Mouse (Mus musculus) G1E (cell line): ENCODE results near the gene Laptm4a. TPM values are rescaled to one million over a fixed set of nuclear protein-coding genes. Genes with fewer than 3 reads are reported as not detected.

Source experiments
- ATAC-seq: 2 replicates; pipeline ENCODE4 v1.8.0; 2016; ENCODE audit warnings: mild to moderate bottlenecking; ENCODE audit not compliant: insufficient number of reproducible peaks, poor library complexity, low FRiP score, severe bottlenecking; ENCODE audit errors: extremely low read depth
- DNase-seq: peaks from one replicate; pipeline ENCODE4 v3.0.0; 2012; ENCODE audit warnings: low spot score
- H3K27me3 ChIP-seq: 2 replicates; pipeline ENCODE4 v1.6.1; 2012; ENCODE audit warnings: mild to moderate bottlenecking, low read length, inconsistent platforms; ENCODE audit not compliant: insufficient read depth
- H3K36me3 ChIP-seq: replicated peaks from 2 replicates; pipeline ENCODE3; 2012; ENCODE audit warnings: mild to moderate bottlenecking, inconsistent platforms
- H3K4me1 ChIP-seq: 2 replicates; pipeline ENCODE4 v1.6.1; 2012; ENCODE audit warnings: low read depth, low read length, inconsistent platforms, mixed read lengths; ENCODE audit not compliant: insufficient read depth
- H3K4me3 ChIP-seq: 2 replicates; pipeline ENCODE4 v1.5.1; 2012; ENCODE audit warnings: low read depth, mild to moderate bottlenecking, inconsistent platforms, low read length, moderate library complexity, mixed read lengths
- H3K9me3 ChIP-seq: replicated peaks from 2 replicates; pipeline ENCODE4 v1.6.1; 2012; ENCODE audit warnings: inconsistent platforms
- CTCF ChIP-seq: IDR thresholded peaks from 2 replicates; pipeline ENCODE4 v1.5.1; 2012; ENCODE audit warnings: low read depth, low read length, inconsistent platforms, mixed read lengths
- GATA1 ChIP-seq: IDR thresholded peaks from 2 replicates; pipeline ENCODE4 v1.6.1; 2012; ENCODE audit warnings: borderline replicate concordance, low read length, inconsistent platforms, mixed read lengths
- GATA2 ChIP-seq: IDR thresholded peaks from 2 replicates; pipeline ENCODE4 v1.6.1; 2012; ENCODE audit warnings: low read depth, low read length, inconsistent platforms, borderline replicate concordance
- POLR2AphosphoS5 ChIP-seq: IDR thresholded peaks from 2 replicates; pipeline ENCODE4 v1.6.1; 2012; ENCODE audit warnings: low read depth, low read length, inconsistent platforms; ENCODE audit not compliant: insufficient replicate concordance
- TAL1 ChIP-seq: conservative IDR thresholded peaks from 2 replicates; pipeline ENCODE4 v1.6.1; 2012; ENCODE audit warnings: low read depth, low read length, inconsistent platforms, mixed read lengths
- polyA plus RNA-seq: library from polyadenylated mRNA; stranded (reverse); fragments of >175 nt; gene quantifications from 2 replicates; pipeline ENCODE4 v1.2.3, GENCODE M21; 2012
- total RNA-seq, 2 experiments: library from RNA; stranded (forward) in 1 of 2; stranded (reverse) in 1 of 2; fragments of 200-1000 nt in 1 of 2; fragments of >200 nt in 1 of 2; fragmentation: Nextera tagmentation in 1 of 2; gene quantifications; 2 replicates each; pipeline ENCODE4 v1.2.3; 2014 to 2017

Laptm4a gene
- total and polyA plus RNA-seq, 3 experiments = 9.5 to 88.3 (median 78.1) TPM

DNA sequence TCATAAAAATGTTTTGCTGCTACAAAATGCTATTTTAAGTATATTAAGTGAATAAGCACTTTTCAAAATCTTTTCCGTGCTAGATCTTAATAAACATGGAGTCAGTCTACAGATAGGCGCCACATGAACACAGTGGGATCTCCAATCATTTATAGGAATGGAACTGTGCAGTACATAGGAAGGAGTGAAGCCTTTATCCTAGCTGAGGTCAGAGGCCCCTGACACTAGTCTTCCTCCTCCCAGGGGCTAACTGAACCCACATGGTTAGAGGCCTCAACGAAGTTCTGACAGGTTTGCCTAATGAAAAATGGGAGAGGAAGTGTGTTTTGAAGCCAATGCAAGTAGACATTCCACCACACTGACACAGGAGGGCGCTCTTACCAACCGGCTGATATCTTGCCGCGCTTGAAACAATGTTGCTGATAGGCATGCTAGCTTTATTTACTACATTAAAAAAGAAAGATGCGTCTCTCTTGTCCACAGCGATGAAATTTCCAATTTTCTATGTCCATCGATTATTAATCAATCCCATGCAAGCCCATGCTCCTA, 32.3 kb upstream of the Laptm4a start:
- Histone ChIP-seq H3K27me3 (peaks cover 5% of the 10 kb centered on the region), H3K4me3 (no peak overlapping the region), H3K4me1 (no peaks in the 10 kb centered on the region), H3K9me3 (no peaks in the 10 kb centered on the region), H3K36me3 (no peaks in the 10 kb centered on the region)
- TF ChIP-seq CTCF (peak; percentile 77), POLR2AphosphoS5 (no peak), GATA2 (no peak)
- ATAC-seq (peak; percentile 45; the same call in 1 of the 2 replicates), DNase-seq (peak; percentile 38)

GRCm38 (mm10) chr12:8892876-8893532, 28.5 kb upstream of the Laptm4a start:
- Histone ChIP-seq H3K27me3 (peaks cover 2% of the 10 kb centered on the region; the same call in 1 of the 2 replicates), H3K9me3 (no peaks in the 10 kb centered on the region), H3K4me1 (no peaks in the 10 kb centered on the region), H3K36me3 (no peaks in the 10 kb centered on the region), H3K4me3 (no peak overlapping the region)
- no peak for DNase-seq
- no peak for TF ChIP-seq GATA1
- no peak for TF ChIP-seq GATA2
- no peak for TF ChIP-seq POLR2AphosphoS5
- TF ChIP-seq TAL1 = no peak
- TF ChIP-seq CTCF = no peak
- no peak for ATAC-seq

GRCm38 (mm10) chr12:8897140-8897539, 24.3 kb upstream of the Laptm4a start:
- Histone ChIP-seq H3K9me3 (no peaks in the 10 kb centered on the region), H3K4me3 (no peak overlapping the region), H3K4me1 (no peaks in the 10 kb centered on the region), H3K36me3 (no peaks in the 10 kb centered on the region), H3K27me3 (peaks cover 4% of the 10 kb centered on the region)
- no peak for DNase-seq
- ATAC-seq = no peak
- TF ChIP-seq GATA1 (no peak), POLR2AphosphoS5 (no peak), GATA2 (no peak), CTCF (no peak), TAL1 (no peak)

DNA sequence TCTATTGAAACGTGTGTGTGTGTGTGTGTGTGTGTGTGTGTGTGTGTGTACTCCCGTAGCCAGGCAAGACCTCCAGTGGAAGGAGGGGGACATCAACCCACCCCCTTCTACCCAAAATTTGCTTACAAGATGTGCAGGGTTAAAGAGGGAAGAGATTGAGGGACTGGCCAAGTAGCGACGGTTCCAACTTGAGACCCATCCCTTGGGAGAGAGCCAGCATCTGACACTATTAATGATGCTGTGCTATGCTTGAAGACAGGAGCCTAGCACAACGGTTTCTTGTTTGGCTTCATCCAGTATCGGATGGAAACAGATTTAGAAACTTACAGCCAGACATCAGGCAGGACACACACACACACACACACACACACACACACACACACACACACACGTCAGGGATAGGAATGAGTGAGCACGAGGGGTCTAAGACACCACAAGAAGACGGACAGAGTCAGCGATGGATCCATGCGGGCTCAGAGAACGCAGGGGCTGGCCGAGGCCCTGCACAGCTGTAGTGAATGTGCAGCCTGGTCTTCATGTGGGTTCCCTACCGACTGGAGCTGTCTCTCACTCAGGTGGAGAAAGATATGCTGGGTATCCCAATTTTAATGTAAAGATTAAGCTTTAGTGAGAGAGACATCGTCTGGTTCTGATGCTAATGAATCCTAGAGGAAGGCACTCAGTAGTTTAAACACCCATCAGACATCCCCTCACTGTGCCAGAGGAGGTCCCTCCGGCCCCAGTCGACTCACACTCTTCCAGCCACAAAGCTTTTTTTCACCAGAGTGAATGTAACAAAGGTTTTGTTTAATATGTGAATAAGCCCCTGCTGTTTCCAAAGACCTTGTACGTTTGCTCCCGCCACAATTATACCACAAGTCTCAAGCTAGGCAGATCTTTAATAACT, 22.3 kb upstream of the Laptm4a start:
- no peak for TF ChIP-seq TAL1
- no peak for DNase-seq
- Histone ChIP-seq H3K36me3 (no peaks in the 10 kb centered on the region), H3K4me1 (no peaks in the 10 kb centered on the region), H3K27me3 (peaks cover 7% of the 10 kb centered on the region), H3K4me3 (no peak overlapping the region), H3K9me3 (no peaks in the 10 kb centered on the region)
- ATAC-seq = no peak

DNA sequence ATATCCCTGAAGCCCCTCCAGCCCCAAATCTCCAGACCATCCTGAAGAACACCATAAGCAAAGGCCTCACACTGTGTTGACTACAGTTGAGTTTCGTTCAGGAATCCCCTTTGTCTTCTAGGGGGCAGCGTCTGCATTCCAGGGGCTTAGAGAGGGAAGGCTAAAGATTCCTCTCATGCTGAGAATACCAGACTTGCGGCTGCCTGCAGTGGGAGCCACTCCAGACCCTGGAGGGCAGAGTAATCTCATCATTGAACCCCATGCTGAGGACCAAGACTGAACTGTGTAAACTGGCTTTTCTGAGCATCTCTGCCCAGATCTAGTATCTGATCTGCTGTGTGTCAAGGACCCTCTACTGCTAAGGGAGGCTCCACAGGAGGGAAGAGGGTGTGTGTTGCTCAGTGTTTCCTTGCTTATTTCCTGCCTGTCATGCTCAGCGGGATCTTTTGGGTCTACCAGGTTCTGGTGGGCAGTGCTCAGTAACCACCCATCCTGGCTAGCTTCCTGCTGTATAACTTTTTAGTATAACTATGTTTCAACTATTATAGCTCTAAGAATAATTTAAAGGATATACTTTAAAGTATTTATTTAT, 21.3 kb upstream of the Laptm4a start:
- ATAC-seq = no peak
- Histone ChIP-seq H3K36me3 (no peaks in the 10 kb centered on the region), H3K4me3 (no peak overlapping the region), H3K4me1 (no peaks in the 10 kb centered on the region), H3K27me3 (peaks cover 7% of the 10 kb centered on the region), H3K9me3 (no peaks in the 10 kb centered on the region)
- no peak for DNase-seq
- TF ChIP-seq TAL1 = no peak
- no peak for TF ChIP-seq GATA2
- TF ChIP-seq CTCF = no peak
- no peak for TF ChIP-seq POLR2AphosphoS5
- TF ChIP-seq GATA1 = no peak

DNA sequence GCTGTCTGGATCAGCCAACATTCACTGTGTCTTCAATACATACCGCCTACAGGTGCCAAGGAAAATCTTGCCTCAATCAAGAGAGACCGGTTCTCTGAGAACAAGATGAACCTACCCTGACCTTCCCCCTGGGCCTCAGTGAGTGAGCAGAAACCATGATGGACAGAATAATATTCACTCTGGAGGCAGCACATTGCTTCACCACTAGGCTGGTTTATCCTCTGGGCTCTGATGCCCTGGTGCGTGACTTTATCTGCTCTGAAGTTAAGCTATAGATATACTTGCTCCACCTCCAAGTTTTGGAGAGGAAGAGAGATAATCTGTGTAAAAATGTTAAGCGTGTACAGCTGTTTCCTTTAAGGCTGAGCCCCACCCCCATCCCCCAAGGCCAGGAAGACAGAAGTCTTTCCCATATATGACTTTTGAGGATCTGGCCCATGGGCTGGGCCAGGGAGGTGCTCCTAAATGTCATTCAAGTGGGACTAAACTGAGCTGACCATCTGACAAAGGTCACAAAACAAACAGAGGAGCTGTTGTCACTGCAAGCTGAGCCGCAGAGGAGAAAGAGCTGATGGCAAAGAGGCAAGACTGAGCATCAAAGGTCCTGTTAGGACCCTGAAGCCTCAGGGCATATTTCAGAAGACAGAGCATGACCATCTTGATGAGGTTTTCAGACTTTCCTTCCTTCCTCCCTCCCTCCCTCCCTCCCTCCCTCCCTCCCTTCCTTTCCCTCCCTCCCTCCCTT, 20.4 kb upstream of the Laptm4a start:
- ATAC-seq = no peak
- Histone ChIP-seq H3K9me3 (no peaks in the 10 kb centered on the region), H3K4me3 (no peak overlapping the region), H3K36me3 (no peaks in the 10 kb centered on the region), H3K27me3 (peaks cover 7% of the 10 kb centered on the region), H3K4me1 (no peaks in the 10 kb centered on the region)
- no peak for DNase-seq
- TF ChIP-seq GATA2 = no peak
- no peak for TF ChIP-seq CTCF
- no peak for TF ChIP-seq GATA1
- no peak for TF ChIP-seq POLR2AphosphoS5
- TF ChIP-seq TAL1 = no peak
